Mouse (Mus musculus) heart, embryonic 16.5 days (tissue): Measurements from ENCODE around the gene Agpat1. TPM values are rescaled to one million over a fixed set of nuclear protein-coding genes. Genes with fewer than 3 reads are reported as not detected.

Experiments
- ATAC-seq: fragments of 200-750 bp; cut with Nextera tagmentation; replicated peaks from 2 replicates; pipeline ENCODE4 v1.8.0; 2017; ENCODE audit warnings: moderate number of reproducible peaks; ENCODE audit not compliant: insufficient read depth, low FRiP score; ENCODE audit errors: extremely low read depth
- H3K27ac ChIP-seq: fragments of 300-500 bp; sonication (generic); 2 replicates; pipeline ENCODE4 v1.5.1; 2014; ENCODE audit warnings: mild to moderate bottlenecking, low read length, control low read depth, moderate library complexity
- H3K27me3 ChIP-seq: fragments of 300-500 bp; sonication (generic); 2 replicates; pipeline ENCODE4 v1.6.1; 2014; ENCODE audit warnings: low read length, mixed read lengths; ENCODE audit not compliant: control insufficient read depth, insufficient read depth
- H3K36me3 ChIP-seq: fragments of 300-500 bp; sonication (generic); 2 replicates; pipeline ENCODE4 v1.6.1; 2014; ENCODE audit not compliant: control insufficient read depth, insufficient read depth
- H3K4me1 ChIP-seq: fragments of 300-500 bp; sonication (generic); 2 replicates; pipeline ENCODE4 v1.6.1; 2014; ENCODE audit warnings: low read length, mixed read lengths; ENCODE audit not compliant: control insufficient read depth, insufficient read depth
- H3K4me2 ChIP-seq: fragments of 300-500 bp; sonication (generic); 2 replicates; pipeline ENCODE4 v1.6.1; 2014; ENCODE audit warnings: low read depth, mild to moderate bottlenecking, control low read depth, low read length
- H3K4me3 ChIP-seq: fragments of 300-500 bp; sonication (generic); 2 replicates; pipeline ENCODE4 v1.5.1; 2014; ENCODE audit warnings: mild to moderate bottlenecking, control low read depth, low read length
- H3K9ac ChIP-seq: fragments of 300-500 bp; sonication (generic); 2 replicates; pipeline ENCODE4 v1.6.1; 2014; ENCODE audit warnings: low read length, control low read depth
- H3K9me3 ChIP-seq: fragments of 300-500 bp; sonication (generic); replicated peaks from 2 replicates; pipeline ENCODE4 v1.6.1; 2016; ENCODE audit warnings: low read length; ENCODE audit not compliant: control insufficient read depth
- WGBS: fragments of 180-500 bp; shearing (Covaris S2); extraction: QIAGEN DNeasy Blood & Tissue Kit; methylation state at CpG from one replicate; pipeline ENCODE4 v1.1.7; 2014; 5-methylcytosine and 5-hydroxymethylcytosine counted together
- polyA plus RNA-seq: library from polyadenylated mRNA; unstranded; fragments of >200 nt; fragmentation: Nextera tagmentation; extraction: Ambion mirVana; gene quantifications from 2 replicates; pipeline ENCODE4 v1.2.1, GENCODE M21; 2015

Gene Agpat1
- polyA plus RNA-seq, 1 experiment from 2014 or later = 47.9 TPM

- no peak overlapping the region for H3K9ac ChIP-seq
- ATAC-seq = no peak
- no peaks in the 10 kb centered on the region for H3K36me3 ChIP-seq
- H3K4me1 ChIP-seq = peaks cover 42% of the 10 kb centered on the region
- 74% methylated on average over 3 of the region's 3 CpGs for WGBS
- peak overlapping the region; percentile 58 for H3K27ac ChIP-seq
- H3K4me3 ChIP-seq = no peak overlapping the region
- H3K4me2 ChIP-seq = peak overlapping the region; percentile 100
- H3K9me3 ChIP-seq = no peaks in the 10 kb centered on the region
- no peaks in the 10 kb centered on the region for H3K27me3 ChIP-seq
Observed at GRCm38 (mm10) chr17:34588767-34589166, 15.3 kb upstream of the Agpat1 start.

- no peak overlapping the region for H3K9ac ChIP-seq
- H3K4me1 ChIP-seq = peaks cover 47% of the 10 kb centered on the region
- peak overlapping the region; percentile 100 for H3K4me2 ChIP-seq
- peak overlapping the region; percentile 87 for H3K4me3 ChIP-seq
- peak overlapping the region; percentile 88 for H3K27ac ChIP-seq
- 38% methylated on average over 7 of the region's 7 CpGs for WGBS
- no peaks in the 10 kb centered on the region for H3K27me3 ChIP-seq
- no peaks in the 10 kb centered on the region for H3K9me3 ChIP-seq
- ATAC-seq = no peak
- H3K36me3 ChIP-seq = no peaks in the 10 kb centered on the region
Observed at GRCm38 (mm10) chr17:34589206-34589605, 14.9 kb upstream of the Agpat1 start.

- no peaks in the 10 kb centered on the region for H3K9me3 ChIP-seq
- H3K36me3 ChIP-seq = 0 out of 2 replicates have a peak, but pooled peaks cover 3% of the 10 kb centered on the region
- H3K9ac ChIP-seq = peak within 1 kb of the TSS; percentile 79
- ATAC-seq = no peak
- peak within 1 kb of the TSS; percentile 100 for H3K4me2 ChIP-seq
- H3K4me3 ChIP-seq = peak within 1 kb of the TSS; percentile 87
- H3K27me3 ChIP-seq = no peaks in the 10 kb centered on the region
- WGBS = 30% methylated on average over 7 of the region's 7 CpGs
- H3K27ac ChIP-seq = peak within 1 kb of the TSS; percentile 88
- H3K4me1 ChIP-seq = peaks cover 49% of the 10 kb centered on the region
Observed at GRCm38 (mm10) chr17:34589681-34590101, 14.4 kb upstream of the Agpat1 start, which contains the start of gene Gpsm3. TSS of gene Gpsm3 (plus strand) at chr17:34589806.

- ATAC-seq = no peak
- Histone ChIP-seq H3K4me1 (peaks cover 49% of the 10 kb centered on the region), H3K36me3 (peaks cover 6% of the 10 kb centered on the region; the same call in 1 of the 2 replicates), H3K27me3 (no peaks in the 10 kb centered on the region), H3K9ac (peak overlapping the region; percentile 79), H3K4me3 (peak overlapping the region; percentile 87), H3K9me3 (no peaks in the 10 kb centered on the region), H3K27ac (peak overlapping the region; percentile 88), H3K4me2 (peak overlapping the region; percentile 100)
- 67% methylated on average over 15 of the region's 15 CpGs for WGBS
Observed at GRCm38 (mm10) chr17:34590154-34590987, 13.7 kb upstream of the Agpat1 start.

GRCm38 (mm10) chr17:34591029-34591993 is 12.8 kb upstream of the Agpat1 start, which contains the start of gene Pbx2:
TSS of gene Pbx2 (plus strand) at chr17:34591266.
- Histone ChIP-seq H3K27me3 (no peaks in the 10 kb centered on the region), H3K4me1 (peaks cover 48% of the 10 kb centered on the region), H3K27ac (peak within 1 kb of the TSS; percentile 88), H3K4me3 (peak within 1 kb of the TSS; percentile 87), H3K4me2 (peak within 1 kb of the TSS; percentile 100), H3K9ac (peak within 1 kb of the TSS; percentile 98), H3K9me3 (no peaks in the 10 kb centered on the region), H3K36me3 (peaks cover 13% of the 10 kb centered on the region)
- no peak for ATAC-seq
- WGBS = 9% methylated on average over 21 of the region's 21 CpGs

GRCm38 (mm10) chr17:34591994-34592375 is 12.1 kb upstream of the Agpat1 start:
- no peaks in the 10 kb centered on the region for H3K9me3 ChIP-seq
- peaks cover 47% of the 10 kb centered on the region for H3K4me1 ChIP-seq
- peak overlapping the region; percentile 100 for H3K4me2 ChIP-seq
- peak; percentile 34 for ATAC-seq
- WGBS = 0% methylated on average over 15 of the region's 35 CpGs
- peak overlapping the region; percentile 88 for H3K27ac ChIP-seq
- peak overlapping the region; percentile 87 for H3K4me3 ChIP-seq
- peak overlapping the region; percentile 98 for H3K9ac ChIP-seq
- peaks cover 13% of the 10 kb centered on the region for H3K36me3 ChIP-seq
- H3K27me3 ChIP-seq = no peaks in the 10 kb centered on the region

- Histone ChIP-seq H3K9ac (peak overlapping the region; percentile 98), H3K27ac (peak overlapping the region; percentile 88), H3K4me3 (peak overlapping the region; percentile 87), H3K9me3 (no peaks in the 10 kb centered on the region), H3K27me3 (no peaks in the 10 kb centered on the region), H3K4me2 (peak overlapping the region; percentile 100), H3K36me3 (peaks cover 13% of the 10 kb centered on the region), H3K4me1 (peaks cover 54% of the 10 kb centered on the region)
- ATAC-seq = 0 out of 2 replicates have a peak, but pooled peaks have one; percentile 2
- WGBS = 2% methylated on average over 27 of the region's 32 CpGs
Observed at GRCm38 (mm10) chr17:34592581-34593549, 11.2 kb upstream of the Agpat1 start.
